Mouse (Mus musculus): ENCODE results near the gene 2810459M11Rik. TPM values are rescaled to one million over a fixed set of nuclear protein-coding genes. Genes with fewer than 3 reads are reported as not detected.

The 2810459M11Rik gene
- 3.0 and 3.3 TPM in 2 replicates for polyA plus RNA-seq (2015; fragmentation: Nextera tagmentation; extraction: Ambion mirVana)

DNA sequence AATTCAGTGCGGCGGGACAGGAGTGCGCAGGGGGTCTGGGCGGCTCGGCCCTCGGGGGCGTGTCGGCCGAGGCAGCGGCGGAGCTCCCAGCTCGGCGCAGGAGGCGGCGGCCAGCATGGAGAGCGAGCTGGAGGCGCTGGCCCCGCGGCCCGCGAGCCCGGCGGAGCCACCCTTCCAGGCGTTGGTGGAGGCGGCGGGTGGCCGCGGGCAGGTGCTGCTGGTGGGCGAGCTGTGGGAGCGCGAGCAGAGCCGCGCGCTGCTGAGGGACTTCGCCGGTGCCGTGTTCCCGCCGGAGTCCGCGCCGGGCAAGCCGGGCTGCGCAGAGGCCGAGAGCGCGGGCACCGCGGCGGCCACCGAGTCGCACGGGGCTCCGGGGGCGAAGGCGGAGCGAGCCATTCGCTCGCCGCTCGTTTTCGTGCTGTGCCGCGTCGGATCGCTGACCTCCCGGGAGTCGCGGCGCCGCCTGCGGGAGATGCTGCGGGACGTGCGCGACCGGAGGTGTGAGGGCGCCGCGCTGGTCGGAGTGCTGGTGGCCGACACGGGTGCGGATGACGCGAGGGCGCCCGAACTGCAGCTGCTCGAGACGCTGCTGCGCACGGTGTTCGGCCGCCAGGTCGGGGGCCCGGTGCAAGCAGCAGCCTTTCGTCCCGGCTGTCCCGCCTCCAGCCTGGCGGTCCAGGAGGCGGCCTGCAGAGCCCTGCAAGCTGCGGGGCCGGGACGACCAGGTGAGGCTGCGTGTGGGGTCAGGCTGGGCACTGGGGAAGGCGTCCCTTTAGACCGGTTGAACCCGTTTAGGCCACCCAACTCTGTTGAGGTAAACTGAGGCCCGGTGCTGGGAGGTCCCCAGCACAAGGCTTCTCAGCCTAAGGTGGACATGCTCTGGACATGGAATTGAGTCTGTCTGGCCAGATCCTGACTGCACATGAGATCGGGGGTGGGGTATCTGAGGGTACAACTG lies at the start of gene 2810459M11Rik:
TSS of gene 2810459M11Rik (plus strand) at position 16 of the 958 bp plus-strand sequence.
- Histone ChIP-seq H3K9me3 (ENCODE audit: control insufficient read depth) (no peaks in the 10 kb centered on the region), H3K4me2 (replicated peaks; ENCODE audit: low read depth) (peak within 1 kb of the TSS; percentile 91), H3K4me3 (ENCODE audit: low read depth, low read length) (peak within 1 kb of the TSS; percentile 55), H3K27me3 (replicated peaks; ENCODE audit: control insufficient read depth, insufficient read depth, low read length) (0 out of 2 replicates have a peak, but pooled peaks cover 2% of the 10 kb centered on the region), H3K9ac (ENCODE audit: low read depth, low read length) (peak within 1 kb of the TSS; percentile 57), H3K27ac (ENCODE audit: low read depth, low read length) (no peak within 1 kb of the TSS; the same call in 1 of the 2 replicates), H3K4me1 (replicated peaks; ENCODE audit: control insufficient read depth, insufficient read depth, low read length) (no peaks in the 10 kb centered on the region), H3K36me3 (ENCODE audit: control insufficient read depth, insufficient read depth) (no peaks in the 10 kb centered on the region)
- ATAC-seq, result peak; percentile 63
- under 1% methylated on average over 106 of the region's 110 CpGs for whole genome bisulfite sequencing
- no peak for TF ChIP-seq CTCF (IDR thresholded peaks at IDR 0.05; ENCODE audit: low read depth)

GRCm38 (mm10) chr1:85997221-85997620 lies 48.4 kb upstream of the 2810459M11Rik start:
- H3K36me3 ChIP-seq (ENCODE audit: control insufficient read depth, insufficient read depth), result no peaks in the 10 kb centered on the region
- H3K27ac ChIP-seq (ENCODE audit: low read depth, low read length), result no peak overlapping the region
- no peak for TF ChIP-seq CTCF (IDR thresholded peaks at IDR 0.05; ENCODE audit: low read depth)
- H3K4me3 ChIP-seq (ENCODE audit: low read depth, low read length), result no peak overlapping the region
- H3K4me2 ChIP-seq (replicated peaks; ENCODE audit: low read depth), result no peak overlapping the region
- no peaks in the 10 kb centered on the region for H3K9me3 ChIP-seq (ENCODE audit: control insufficient read depth)
- no peak for ATAC-seq
- H3K27me3 ChIP-seq (replicated peaks; ENCODE audit: control insufficient read depth, insufficient read depth, low read length), result no peaks in the 10 kb centered on the region
- WGBS, result 96% methylated on average over 1 of the region's 1 CpGs
- no peak overlapping the region for H3K9ac ChIP-seq (ENCODE audit: low read depth, low read length)
- H3K4me1 ChIP-seq (replicated peaks; ENCODE audit: control insufficient read depth, insufficient read depth, low read length), result no peaks in the 10 kb centered on the region

DNA sequence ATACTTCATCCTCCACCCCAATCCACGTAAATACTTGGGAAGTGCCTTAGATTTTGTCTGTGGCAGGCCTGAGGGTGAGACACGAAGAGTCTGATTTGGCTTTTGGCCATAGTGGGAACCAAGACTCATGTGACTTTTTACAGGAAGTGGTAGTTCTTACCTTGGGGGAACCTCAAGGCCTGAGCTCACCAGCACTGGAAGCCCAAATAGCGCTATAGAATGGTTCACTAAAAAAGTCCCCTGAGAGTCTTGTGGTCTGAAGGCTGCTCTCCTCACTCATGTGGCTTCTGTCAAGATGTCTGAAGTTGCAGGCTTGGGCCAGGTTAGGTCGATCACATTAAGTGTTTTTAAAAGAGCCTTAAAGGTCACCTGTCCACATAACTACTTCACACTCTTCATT lies 47.7 kb upstream of the 2810459M11Rik start:
- ATAC-seq, result no peak
- no peak for TF ChIP-seq CTCF (IDR thresholded peaks at IDR 0.05; ENCODE audit: low read depth)
- H3K4me3 ChIP-seq (ENCODE audit: low read depth, low read length), result no peak overlapping the region
- H3K4me2 ChIP-seq (replicated peaks; ENCODE audit: low read depth), result no peak overlapping the region
- H3K9ac ChIP-seq (ENCODE audit: low read depth, low read length), result no peak overlapping the region
- H3K36me3 ChIP-seq (ENCODE audit: control insufficient read depth, insufficient read depth), result no peaks in the 10 kb centered on the region
- 79% methylated on average over 4 of the region's 4 CpGs for WGBS
- H3K4me1 ChIP-seq (replicated peaks; ENCODE audit: control insufficient read depth, insufficient read depth, low read length), result no peaks in the 10 kb centered on the region
- H3K27ac ChIP-seq (ENCODE audit: low read depth, low read length), result no peak overlapping the region
- H3K9me3 ChIP-seq (ENCODE audit: control insufficient read depth), result no peaks in the 10 kb centered on the region
- H3K27me3 ChIP-seq (replicated peaks; ENCODE audit: control insufficient read depth, insufficient read depth, low read length), result no peaks in the 10 kb centered on the region

GRCm38 (mm10) chr1:85999853-86000570 lies 45.7 kb upstream of the 2810459M11Rik start:
- peak; percentile 60; the same call in 1 of the 2 replicates for ATAC-seq
- H3K4me2 ChIP-seq (replicated peaks; ENCODE audit: low read depth), result 0 out of 2 replicates have a peak overlapping the region, but pooled peaks have one; percentile 21
- no peaks in the 10 kb centered on the region for H3K9me3 ChIP-seq (ENCODE audit: control insufficient read depth)
- no peak overlapping the region for H3K27ac ChIP-seq (ENCODE audit: low read depth, low read length)
- no peak for TF ChIP-seq CTCF (IDR thresholded peaks at IDR 0.05; ENCODE audit: low read depth)
- no peak overlapping the region for H3K9ac ChIP-seq (ENCODE audit: low read depth, low read length)
- H3K4me3 ChIP-seq (ENCODE audit: low read depth, low read length), result no peak overlapping the region
- H3K4me1 ChIP-seq (replicated peaks; ENCODE audit: control insufficient read depth, insufficient read depth, low read length), result no peaks in the 10 kb centered on the region
- H3K27me3 ChIP-seq (replicated peaks; ENCODE audit: control insufficient read depth, insufficient read depth, low read length), result no peaks in the 10 kb centered on the region
- 62% methylated on average over 18 of the region's 18 CpGs for WGBS
- no peaks in the 10 kb centered on the region for H3K36me3 ChIP-seq (ENCODE audit: control insufficient read depth, insufficient read depth)

GRCm38 (mm10) chr1:86005540-86005939 lies 40.1 kb upstream of the 2810459M11Rik start:
- Histone ChIP-seq H3K4me2 (replicated peaks; ENCODE audit: low read depth) (no peak overlapping the region), H3K9ac (ENCODE audit: low read depth, low read length) (no peak overlapping the region), H3K4me3 (ENCODE audit: low read depth, low read length) (no peak overlapping the region), H3K27me3 (replicated peaks; ENCODE audit: control insufficient read depth, insufficient read depth, low read length) (no peaks in the 10 kb centered on the region), H3K36me3 (ENCODE audit: control insufficient read depth, insufficient read depth) (no peaks in the 10 kb centered on the region), H3K9me3 (ENCODE audit: control insufficient read depth) (no peaks in the 10 kb centered on the region), H3K27ac (ENCODE audit: low read depth, low read length) (no peak overlapping the region), H3K4me1 (replicated peaks; ENCODE audit: control insufficient read depth, insufficient read depth, low read length) (no peaks in the 10 kb centered on the region)
- TF ChIP-seq CTCF (IDR thresholded peaks at IDR 0.05; ENCODE audit: low read depth), result no peak
- WGBS, result 83% methylated on average over 10 of the region's 10 CpGs
- ATAC-seq, result no peak

DNA sequence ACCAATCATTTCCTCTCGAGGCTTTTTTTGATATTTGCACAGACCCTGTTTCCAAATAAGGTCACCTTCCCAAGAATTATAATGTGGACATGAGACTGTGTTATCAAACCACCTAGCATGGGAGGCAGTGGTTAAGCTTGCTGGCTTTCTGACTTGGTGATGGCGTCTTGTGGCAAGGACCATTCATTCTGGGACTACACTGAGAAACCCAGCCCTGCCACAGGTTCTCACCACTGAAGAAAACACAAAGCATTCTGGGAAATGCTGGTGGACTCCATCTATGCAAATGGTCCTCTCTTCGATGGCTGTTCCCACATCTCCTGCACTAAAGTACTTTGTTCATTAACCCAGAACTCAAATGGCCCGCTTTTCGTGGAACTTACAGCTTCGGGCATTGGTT lies 39.6 kb upstream of the 2810459M11Rik start:
- Histone ChIP-seq H3K27ac (ENCODE audit: low read depth, low read length) (no peak overlapping the region), H3K9ac (ENCODE audit: low read depth, low read length) (no peak overlapping the region), H3K27me3 (replicated peaks; ENCODE audit: control insufficient read depth, insufficient read depth, low read length) (no peaks in the 10 kb centered on the region), H3K9me3 (ENCODE audit: control insufficient read depth) (no peaks in the 10 kb centered on the region), H3K4me1 (replicated peaks; ENCODE audit: control insufficient read depth, insufficient read depth, low read length) (no peaks in the 10 kb centered on the region), H3K36me3 (ENCODE audit: control insufficient read depth, insufficient read depth) (no peaks in the 10 kb centered on the region), H3K4me3 (ENCODE audit: low read depth, low read length) (no peak overlapping the region), H3K4me2 (replicated peaks; ENCODE audit: low read depth) (no peak overlapping the region)
- no peak for TF ChIP-seq CTCF (IDR thresholded peaks at IDR 0.05; ENCODE audit: low read depth)
- 92% methylated on average over 6 of the region's 6 CpGs for WGBS
- ATAC-seq, result no peak
